Mouse (Mus musculus): ENCODE measurements around the gene Fig4. TPM values are rescaled to one million over a fixed set of nuclear protein-coding genes. Genes with fewer than 3 reads are reported as not detected.

Fig4 gene
- 16.0 TPM for polyA plus RNA-seq (2017; shearing (Covaris generic))

DNA sequence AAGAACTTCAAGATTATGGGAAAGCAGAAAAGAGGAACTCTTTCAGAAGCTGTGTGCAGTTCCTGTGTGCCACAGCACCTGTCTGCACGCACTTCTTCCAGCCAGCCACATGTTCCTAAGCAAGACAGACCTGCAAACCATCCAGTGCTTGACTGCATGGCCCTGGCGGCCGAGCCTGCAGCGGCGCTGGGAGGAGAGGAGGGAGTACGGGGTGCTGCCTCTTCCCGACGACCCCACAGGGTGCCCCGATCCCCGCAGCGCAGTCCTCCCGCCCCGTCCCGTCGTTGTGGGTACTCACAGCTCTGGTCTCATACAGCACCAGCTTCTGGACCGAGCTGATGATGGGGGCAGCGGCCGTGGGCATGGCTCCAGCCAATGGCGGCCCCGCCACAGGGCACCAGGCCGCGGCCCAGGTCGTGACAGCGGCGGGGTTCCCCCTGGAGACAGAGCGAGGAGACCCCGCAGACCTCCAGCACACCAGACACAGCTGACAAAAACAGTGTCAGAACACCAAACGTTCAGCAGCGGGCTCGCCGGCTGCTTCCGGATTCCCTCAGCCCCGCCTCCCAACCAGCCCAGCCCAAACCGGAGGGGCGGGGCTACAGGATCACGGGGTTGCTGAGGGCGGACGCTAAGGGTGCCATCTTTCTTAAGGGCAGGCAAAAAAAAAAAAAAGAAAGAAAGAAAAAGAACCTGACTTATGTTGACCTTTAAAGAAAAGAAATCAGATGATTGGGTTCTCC, at the start of gene Fig4:
Fig4 (minus strand) TSS at position 572 of the 743 bp plus-strand sequence.

DNA sequence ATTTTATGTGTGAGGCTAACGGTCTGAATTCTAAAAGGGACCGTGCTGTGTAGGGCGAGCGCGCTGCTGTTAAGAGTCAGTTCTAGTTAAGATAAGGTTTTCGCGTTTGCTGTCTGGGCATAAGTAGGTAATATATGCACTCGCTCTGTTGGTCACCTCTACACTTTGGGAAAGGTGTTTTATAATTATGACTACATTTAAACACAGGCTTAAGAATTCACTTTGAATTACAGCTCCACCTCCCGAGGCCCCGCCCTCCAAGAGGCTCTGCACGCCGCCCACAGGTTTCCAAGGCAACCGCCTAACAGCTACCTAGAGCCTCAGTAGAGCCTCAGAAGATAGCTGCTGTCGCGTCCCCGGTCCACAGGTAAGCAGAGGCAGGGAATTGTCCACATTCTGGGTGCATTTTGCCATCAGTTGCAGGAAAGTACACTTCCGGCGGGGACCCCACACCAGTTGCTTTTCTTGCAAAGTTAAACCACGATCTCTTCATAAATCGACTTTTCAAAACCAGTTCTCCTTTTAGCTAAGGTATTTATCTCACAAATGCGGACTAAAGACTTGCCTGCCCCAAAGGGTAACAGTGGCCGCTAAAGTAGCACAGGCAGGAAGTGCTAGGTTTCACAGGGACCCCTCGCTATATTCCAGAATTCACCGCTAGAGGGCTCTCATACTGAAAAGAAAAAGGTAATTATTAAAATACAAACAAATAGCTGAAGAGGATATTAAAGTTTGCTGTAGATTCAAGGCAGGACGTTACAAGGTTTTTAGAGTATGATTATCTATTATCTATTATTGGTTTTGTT, 782 bp upstream of the Fig4 start, which contains the start of gene Ak9:
Ak9 (plus strand) TSS at position 342 of the 806 bp plus-strand sequence.

Other genes with a start within 250 kb of the Fig4 start
- gene Gpr6, start 231.0 kb downstream of the Fig4 start, polyA plus RNA-seq (2017; shearing (Covaris generic)): not detected
- not detected for gene Ak9, start 720 bp upstream of the Fig4 start, polyA plus RNA-seq (2017; shearing (Covaris generic))
- gene Zbtb24, start 147.1 kb upstream of the Fig4 start, polyA plus RNA-seq (2017; shearing (Covaris generic)): 32.4 TPM
- 167 TPM for gene Mical1, start 173.1 kb upstream of the Fig4 start, polyA plus RNA-seq (2017; shearing (Covaris generic))
- 28.2 TPM for gene Smpd2, start 187.1 kb upstream of the Fig4 start, polyA plus RNA-seq (2017; shearing (Covaris generic))
- gene Ppil6, start 187.2 kb upstream of the Fig4 start, polyA plus RNA-seq (2017; shearing (Covaris generic)): not detected
- 253 TPM for gene Cd164, start 216.2 kb upstream of the Fig4 start, polyA plus RNA-seq (2017; shearing (Covaris generic))

Measured in effector memory CD4-positive, alpha-beta T cell, adult 7 months (primary cell).